Mouse (Mus musculus): ENCODE results near the gene Rab17. TPM values are rescaled to one million over a fixed set of nuclear protein-coding genes. Genes with fewer than 3 reads are reported as not detected.

Rab17 gene
- polyA plus RNA-seq, 1 experiment: 0.02 TPM

DNA sequence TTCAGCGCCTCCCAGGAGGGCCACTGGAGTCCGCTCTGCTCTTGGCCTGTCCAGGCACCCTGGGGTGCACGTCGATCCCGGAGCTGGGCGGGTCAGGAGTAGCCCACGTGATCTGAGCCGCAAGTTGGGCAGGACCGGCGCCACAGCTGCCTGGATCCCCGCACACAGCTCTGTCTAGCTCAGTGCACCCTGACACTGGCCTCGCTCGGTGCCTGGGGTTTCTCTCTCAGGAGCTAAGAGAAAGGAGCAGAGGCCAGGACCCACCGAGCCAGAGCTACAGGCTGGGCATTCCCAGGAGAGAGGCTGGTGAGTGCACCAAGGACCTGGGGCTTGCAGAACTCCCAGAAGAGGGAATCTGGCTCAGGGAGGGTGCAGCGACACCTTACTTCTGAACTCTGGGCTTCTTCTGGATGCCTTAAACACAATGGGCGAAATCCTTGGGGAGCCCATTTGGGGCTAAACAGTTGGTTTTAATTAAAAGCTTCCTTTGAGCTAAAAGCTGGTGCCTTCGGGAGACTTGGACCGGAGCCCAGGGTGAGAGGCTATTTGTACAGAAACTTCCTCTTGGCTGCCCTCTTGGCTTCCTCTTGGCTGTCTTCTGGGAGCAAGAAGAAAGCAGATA, 54.4 kb downstream of the Rab17 start, which contains the start of gene Mlph:
Gene Mlph (plus strand): TSS at position 138 of the 622 bp plus-strand sequence.
- Histone ChIP-seq H3K36me3 (ENCODE audit: control insufficient read depth, insufficient read depth) (no peaks in the 10 kb centered on the region), H3K79me2 (ENCODE audit: control insufficient read depth, insufficient read depth) (no peaks in the 10 kb centered on the region), H3K4me3 (ENCODE audit: insufficient read depth, poor library complexity, severe bottlenecking) (no peak within 1 kb of the TSS), H3ac (ENCODE audit: control insufficient read depth, insufficient read length, low read depth) (no peak within 1 kb of the TSS), H3K27me3 (ENCODE audit: control insufficient read depth, insufficient read depth, insufficient read length) (no peaks in the 10 kb centered on the region), H3K79me3 (ENCODE audit: low read depth) (no peaks in the 10 kb centered on the region)
- TF ChIP-seq CTCF (IDR thresholded peaks at IDR 0.05; ENCODE audit: control insufficient read depth, insufficient read depth, insufficient read length) (no peak), USF1 (IDR thresholded peaks at IDR 0.05; ENCODE audit: low read depth) (peak; percentile 31)

DNA sequence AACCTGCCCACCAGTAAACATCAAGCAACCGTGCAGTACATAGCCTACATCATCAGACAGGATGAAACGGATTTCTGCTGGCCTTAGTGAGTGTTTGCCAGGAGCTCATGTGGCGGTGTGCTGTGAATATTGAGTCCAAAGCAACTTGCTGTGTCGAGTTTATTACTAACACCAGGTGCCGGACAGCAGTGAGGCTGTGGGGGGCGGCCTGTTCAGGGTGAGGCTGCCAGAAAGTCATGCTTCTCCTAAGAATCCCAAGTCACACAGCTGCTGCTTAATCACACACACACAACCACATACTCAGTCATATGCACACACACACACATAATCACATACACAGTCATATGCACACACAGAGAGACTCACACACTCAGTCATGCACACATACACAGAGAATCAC, 56.2 kb downstream of the Rab17 start:
- no peaks in the 10 kb centered on the region for H3K79me3 ChIP-seq (ENCODE audit: low read depth)
- no peak for TF ChIP-seq CEBPB (IDR thresholded peaks at IDR 0.05; ENCODE audit: low read depth)
- TF ChIP-seq FOSL1 (IDR thresholded peaks at IDR 0.05; ENCODE audit: insufficient read depth, low read length, poor library complexity, severe bottlenecking): no peak
- no peak for TF ChIP-seq USF1 (IDR thresholded peaks at IDR 0.05; ENCODE audit: low read depth)
- no peak for TF ChIP-seq CTCF (IDR thresholded peaks at IDR 0.05; ENCODE audit: control insufficient read depth, insufficient read depth, insufficient read length)
- no peak for TF ChIP-seq MYOG (IDR thresholded peaks at IDR 0.05; ENCODE audit: control insufficient read depth, extremely low read depth, insufficient read length)
- no peak for TF ChIP-seq MAX (IDR thresholded peaks at IDR 0.05)
- no peak for TF ChIP-seq MYOD1 (IDR thresholded peaks at IDR 0.05; ENCODE audit: control insufficient read depth, insufficient read length, low read depth)
- H3K79me2 ChIP-seq (ENCODE audit: control insufficient read depth, insufficient read depth): no peaks in the 10 kb centered on the region
- no peak overlapping the region for H3ac ChIP-seq (ENCODE audit: control insufficient read depth, insufficient read length, low read depth)
- no peak overlapping the region for H3K4me3 ChIP-seq (ENCODE audit: insufficient read depth, poor library complexity, severe bottlenecking)
- no peaks in the 10 kb centered on the region for H3K27me3 ChIP-seq (ENCODE audit: control insufficient read depth, insufficient read depth, insufficient read length)
- H3K36me3 ChIP-seq (ENCODE audit: control insufficient read depth, insufficient read depth): no peaks in the 10 kb centered on the region

DNA sequence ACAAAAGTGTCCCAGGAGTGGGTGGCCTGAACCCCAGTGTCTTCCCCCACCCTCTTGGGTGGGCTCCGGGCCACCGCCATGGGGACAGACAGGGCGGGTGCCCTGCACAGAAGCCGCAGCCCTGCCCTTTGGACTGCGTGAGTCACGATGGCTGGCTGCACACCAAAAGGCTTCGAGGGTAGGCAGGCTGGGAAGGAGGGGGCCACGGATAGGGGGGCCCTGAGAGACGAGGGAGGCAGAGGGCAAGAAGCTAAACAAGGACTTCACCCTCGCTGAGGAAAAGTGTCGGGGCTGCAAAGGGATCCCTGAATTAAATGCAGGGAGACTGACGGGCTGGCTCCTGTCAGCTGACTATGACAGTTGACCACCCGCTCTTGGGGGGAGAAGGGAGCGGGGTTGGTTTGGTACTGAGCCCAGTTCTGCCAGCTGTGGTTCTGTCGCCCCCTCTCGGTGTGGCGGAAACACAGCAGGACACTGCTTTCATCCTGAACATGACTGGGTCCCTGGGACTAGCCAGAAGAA, 59.8 kb downstream of the Rab17 start:
- Histone ChIP-seq H3K79me2 (ENCODE audit: control insufficient read depth, insufficient read depth) (no peaks in the 10 kb centered on the region), H3K36me3 (ENCODE audit: control insufficient read depth, insufficient read depth) (no peaks in the 10 kb centered on the region), H3K79me3 (ENCODE audit: low read depth) (no peaks in the 10 kb centered on the region), H3K27me3 (ENCODE audit: control insufficient read depth, insufficient read depth, insufficient read length) (no peaks in the 10 kb centered on the region), H3ac (ENCODE audit: control insufficient read depth, insufficient read length, low read depth) (peak overlapping the region; percentile 1), H3K4me3 (ENCODE audit: insufficient read depth, poor library complexity, severe bottlenecking) (no peak overlapping the region)
- TF ChIP-seq FOSL1 (IDR thresholded peaks at IDR 0.05; ENCODE audit: insufficient read depth, low read length, poor library complexity, severe bottlenecking) (peak; percentile 9), CTCF (IDR thresholded peaks at IDR 0.05; ENCODE audit: control insufficient read depth, insufficient read depth, insufficient read length) (peak; percentile 73), USF1 (IDR thresholded peaks at IDR 0.05; ENCODE audit: low read depth) (no peak)

DNA sequence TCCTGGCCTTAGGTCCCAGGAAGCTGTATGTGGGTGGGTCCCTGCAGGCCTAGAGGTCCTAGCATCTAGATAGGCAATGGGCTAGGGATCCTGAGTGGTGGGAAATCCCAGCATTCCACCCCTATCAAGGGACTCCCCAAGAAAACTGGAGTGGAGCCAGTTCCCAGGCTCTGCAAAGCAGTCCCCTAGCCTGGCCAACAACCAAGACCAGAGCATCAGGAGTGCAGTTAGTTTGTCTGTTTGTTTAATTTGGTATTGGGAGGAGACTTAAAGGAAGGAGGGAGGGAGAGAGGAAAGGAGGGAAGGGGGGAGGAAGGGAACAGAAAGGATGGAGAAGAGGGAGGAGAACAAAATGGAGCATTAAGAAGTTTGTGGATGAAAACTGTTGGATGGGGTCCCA, 60.3 kb downstream of the Rab17 start:
- TF ChIP-seq MAX (IDR thresholded peaks at IDR 0.05) (no peak), CTCF (IDR thresholded peaks at IDR 0.05; ENCODE audit: control insufficient read depth, insufficient read depth, insufficient read length) (no peak), MYOG (IDR thresholded peaks at IDR 0.05; ENCODE audit: control insufficient read depth, extremely low read depth, insufficient read length) (no peak), USF1 (IDR thresholded peaks at IDR 0.05; ENCODE audit: low read depth) (no peak), FOSL1 (IDR thresholded peaks at IDR 0.05; ENCODE audit: insufficient read depth, low read length, poor library complexity, severe bottlenecking) (no peak), MYOD1 (IDR thresholded peaks at IDR 0.05; ENCODE audit: control insufficient read depth, insufficient read length, low read depth) (no peak), CEBPB (IDR thresholded peaks at IDR 0.05; ENCODE audit: low read depth) (no peak)
- no peak overlapping the region for H3K4me3 ChIP-seq (ENCODE audit: insufficient read depth, poor library complexity, severe bottlenecking)
- no peaks in the 10 kb centered on the region for H3K79me2 ChIP-seq (ENCODE audit: control insufficient read depth, insufficient read depth)
- no peaks in the 10 kb centered on the region for H3K36me3 ChIP-seq (ENCODE audit: control insufficient read depth, insufficient read depth)
- H3ac ChIP-seq (ENCODE audit: control insufficient read depth, insufficient read length, low read depth): no peak overlapping the region
- H3K79me3 ChIP-seq (ENCODE audit: low read depth): no peaks in the 10 kb centered on the region
- no peaks in the 10 kb centered on the region for H3K27me3 ChIP-seq (ENCODE audit: control insufficient read depth, insufficient read depth, insufficient read length)

Other genes starting within 250 kb of the Rab17 start
- 38.6 TPM for gene Col6a3, start 125.7 kb downstream of the Rab17 start, polyA plus RNA-seq (2012; fragmentation: generic; extraction: Trizol)
- 0.07 TPM for gene Mlph, start 54.6 kb downstream of the Rab17 start, polyA plus RNA-seq (2012; fragmentation: generic; extraction: Trizol)
- not detected for gene Prlh, start 16.6 kb downstream of the Rab17 start, polyA plus RNA-seq (2012; fragmentation: generic; extraction: Trizol)
- 74.1 TPM for gene Lrrfip1, start 29.1 kb upstream of the Rab17 start, polyA plus RNA-seq (2012; fragmentation: generic; extraction: Trizol)
- gene Rbm44, start 175.4 kb upstream of the Rab17 start, polyA plus RNA-seq (2012; fragmentation: generic; extraction: Trizol): not detected
- 2.1 TPM for gene Ramp1, start 210.2 kb upstream of the Rab17 start, polyA plus RNA-seq (2012; fragmentation: generic; extraction: Trizol)